Mouse (Mus musculus): ENCODE results near the gene Tet3. TPM values are rescaled to one million over a fixed set of nuclear protein-coding genes. Genes with fewer than 3 reads are reported as not detected.

The Tet3 gene
- polyA plus RNA-seq, 1 experiment from 2014 or later, result 30.3 TPM

- Histone ChIP-seq H3K27ac (ENCODE audit: low read depth, low read length) (no peak overlapping the region), H3K4me1 (ENCODE audit: control insufficient read depth, insufficient read depth, low read length) (peaks cover 88% of the 10 kb centered on the region), H3K9ac (ENCODE audit: low read depth, low read length) (no peak overlapping the region), H3K9me3 (replicated peaks; ENCODE audit: control insufficient read depth, low read length) (no peaks in the 10 kb centered on the region), H3K36me3 (ENCODE audit: control insufficient read depth, insufficient read depth, low read length) (no peaks in the 10 kb centered on the region), H3K27me3 (ENCODE audit: control insufficient read depth, insufficient read depth, low read length) (no peaks in the 10 kb centered on the region), H3K4me2 (no peak overlapping the region), H3K4me3 (ENCODE audit: low read depth, low read length) (no peak overlapping the region)
- no peak for ATAC-seq (replicated peaks; ENCODE audit: insufficient number of reproducible peaks, low FRiP score, low TSS enrichment)
- WGBS (ENCODE audit: insufficient replicate concordance), result 70% methylated on average over 7 of the region's 7 CpGs
Measured at GRCm38 (mm10) chr6:83447031-83447430, 11.9 kb downstream of the Tet3 start.

- 84% methylated on average over 2 of the region's 2 CpGs for WGBS (ENCODE audit: insufficient replicate concordance)
- no peaks in the 10 kb centered on the region for H3K36me3 ChIP-seq (ENCODE audit: control insufficient read depth, insufficient read depth, low read length)
- no peak overlapping the region for H3K9ac ChIP-seq (ENCODE audit: low read depth, low read length)
- H3K4me2 ChIP-seq, result no peak overlapping the region
- H3K27me3 ChIP-seq (ENCODE audit: control insufficient read depth, insufficient read depth, low read length), result no peaks in the 10 kb centered on the region
- no peak overlapping the region for H3K4me3 ChIP-seq (ENCODE audit: low read depth, low read length)
- no peaks in the 10 kb centered on the region for H3K9me3 ChIP-seq (replicated peaks; ENCODE audit: control insufficient read depth, low read length)
- ATAC-seq (replicated peaks; ENCODE audit: insufficient number of reproducible peaks, low FRiP score, low TSS enrichment), result no peak
- H3K4me1 ChIP-seq (ENCODE audit: control insufficient read depth, insufficient read depth, low read length), result peaks cover 79% of the 10 kb centered on the region
- no peak overlapping the region for H3K27ac ChIP-seq (ENCODE audit: low read depth, low read length)
Measured at GRCm38 (mm10) chr6:83445796-83446195, 13.1 kb downstream of the Tet3 start.

DNA sequence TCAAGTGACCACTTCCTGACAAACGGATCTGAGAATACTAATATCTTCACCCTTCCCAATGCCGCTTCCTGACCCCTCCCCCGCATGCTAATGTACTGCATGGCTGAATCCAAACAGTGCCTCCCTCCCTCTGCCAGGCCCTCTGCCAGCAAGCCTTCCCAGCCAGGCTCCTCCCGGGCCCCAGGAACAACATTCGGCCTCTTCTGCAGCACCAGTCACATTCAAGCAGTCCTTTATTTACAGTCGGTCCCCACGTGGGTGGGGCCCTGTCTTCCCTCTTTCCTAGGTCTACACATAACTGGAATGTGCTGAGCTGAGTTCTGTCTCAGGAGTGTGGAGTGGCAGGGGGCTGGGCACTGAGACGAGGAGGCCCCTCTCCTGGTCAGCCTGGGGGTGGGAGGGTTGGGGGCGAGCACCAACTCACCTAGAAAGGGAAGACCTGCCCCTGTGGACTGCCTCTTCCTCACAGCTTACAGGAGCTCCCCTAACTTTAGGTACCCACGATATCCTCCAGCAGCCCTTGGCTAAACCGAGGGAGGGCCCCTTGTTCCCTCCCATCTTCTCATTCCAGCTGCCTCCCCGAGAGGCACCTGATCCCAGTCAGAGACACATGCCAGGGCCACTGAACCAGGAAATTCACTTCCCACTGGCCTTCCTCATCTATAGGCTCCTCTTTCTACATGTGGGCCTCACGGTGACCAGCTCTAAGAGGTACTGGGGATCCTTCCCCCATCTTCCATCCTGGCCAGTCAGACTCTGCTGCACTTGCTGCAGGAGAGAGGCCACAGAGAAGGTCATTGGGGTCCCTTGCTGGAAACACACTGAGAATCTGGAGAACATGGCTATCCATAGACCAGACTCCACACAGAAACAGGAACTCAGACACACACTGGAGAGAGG is 15.2 kb downstream of the Tet3 start:
- no peak overlapping the region for H3K9ac ChIP-seq (ENCODE audit: low read depth, low read length)
- no peaks in the 10 kb centered on the region for H3K9me3 ChIP-seq (replicated peaks; ENCODE audit: control insufficient read depth, low read length)
- H3K4me2 ChIP-seq, result peak overlapping the region; percentile 74
- H3K27me3 ChIP-seq (ENCODE audit: control insufficient read depth, insufficient read depth, low read length), result no peaks in the 10 kb centered on the region
- no peaks in the 10 kb centered on the region for H3K36me3 ChIP-seq (ENCODE audit: control insufficient read depth, insufficient read depth, low read length)
- peak; percentile 44; the same call in 1 of the 2 replicates for ATAC-seq (replicated peaks; ENCODE audit: insufficient number of reproducible peaks, low FRiP score, low TSS enrichment)
- peak overlapping the region; percentile 8; the same call in 1 of the 2 replicates for H3K4me3 ChIP-seq (ENCODE audit: low read depth, low read length)
- H3K4me1 ChIP-seq (ENCODE audit: control insufficient read depth, insufficient read depth, low read length), result peaks cover 77% of the 10 kb centered on the region
- 6% methylated on average over 13 of the region's 13 CpGs for WGBS (ENCODE audit: insufficient replicate concordance)
- H3K27ac ChIP-seq (ENCODE audit: low read depth, low read length), result peak overlapping the region; percentile 88

- H3K9ac ChIP-seq (ENCODE audit: low read depth, low read length), result no peak overlapping the region
Measured at GRCm38 (mm10) chr6:83442639-83443038, 16.2 kb downstream of the Tet3 start.

DNA sequence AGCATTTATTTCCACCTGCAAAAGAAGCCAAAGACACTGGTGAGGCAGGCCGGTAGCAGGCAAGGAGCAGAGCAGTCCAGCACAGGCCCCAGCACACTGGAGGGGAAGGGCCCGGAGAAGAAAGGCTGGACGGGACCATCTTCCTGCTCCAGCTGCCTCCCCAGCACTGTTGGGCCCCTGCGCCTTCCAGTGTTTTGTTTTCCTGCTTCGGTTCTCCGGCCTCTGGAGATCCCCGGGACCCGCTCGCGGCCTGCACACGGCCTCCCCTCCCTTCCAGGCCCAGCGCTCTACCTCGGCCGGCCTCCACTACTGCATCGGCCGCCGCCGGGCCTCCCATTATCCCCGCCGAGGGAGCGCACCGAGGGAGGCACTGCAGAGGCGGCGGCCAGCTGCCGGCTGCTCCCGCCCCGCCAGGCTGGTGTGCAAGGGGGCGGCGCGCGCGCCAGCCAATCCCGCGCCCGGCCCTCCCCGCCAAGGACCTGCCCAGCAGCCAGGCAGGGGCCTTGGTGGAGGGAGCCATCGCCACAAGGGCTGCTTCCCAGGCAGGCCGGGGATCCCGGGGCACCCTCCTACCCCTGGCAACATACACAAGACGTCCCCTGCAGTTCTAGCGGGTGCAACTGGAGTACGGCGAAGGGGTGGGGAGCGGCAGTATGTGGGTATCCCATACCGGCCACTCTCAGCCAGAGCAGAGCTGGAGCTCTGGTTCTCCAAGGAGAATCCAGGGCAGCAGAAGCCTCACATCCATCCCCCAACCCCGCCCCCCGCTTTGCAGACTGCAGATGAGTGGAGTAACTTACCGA is 17.4 kb downstream of the Tet3 start:
- Histone ChIP-seq H3K36me3 (ENCODE audit: control insufficient read depth, insufficient read depth, low read length) (no peaks in the 10 kb centered on the region), H3K27ac (ENCODE audit: low read depth, low read length) (peak overlapping the region; percentile 89), H3K9ac (ENCODE audit: low read depth, low read length) (peak overlapping the region; percentile 84), H3K27me3 (ENCODE audit: control insufficient read depth, insufficient read depth, low read length) (no peaks in the 10 kb centered on the region), H3K4me3 (ENCODE audit: low read depth, low read length) (peak overlapping the region; percentile 69), H3K9me3 (replicated peaks; ENCODE audit: control insufficient read depth, low read length) (no peaks in the 10 kb centered on the region), H3K4me1 (ENCODE audit: control insufficient read depth, insufficient read depth, low read length) (peaks cover 67% of the 10 kb centered on the region), H3K4me2 (peak overlapping the region; percentile 74)
- ATAC-seq (replicated peaks; ENCODE audit: insufficient number of reproducible peaks, low FRiP score, low TSS enrichment), result peak; percentile 88
- WGBS (ENCODE audit: insufficient replicate concordance), result under 1% methylated on average over 47 of the region's 48 CpGs

More at GRCm38 (mm10) chr6:83442639-83443038, 16.2 kb downstream of the Tet3 start:
- no peaks in the 10 kb centered on the region for H3K27me3 ChIP-seq (ENCODE audit: control insufficient read depth, insufficient read depth, low read length)
- peak overlapping the region; percentile 88 for H3K27ac ChIP-seq (ENCODE audit: low read depth, low read length)
- H3K9me3 ChIP-seq (replicated peaks; ENCODE audit: control insufficient read depth, low read length), result no peaks in the 10 kb centered on the region
- H3K36me3 ChIP-seq (ENCODE audit: control insufficient read depth, insufficient read depth, low read length), result no peaks in the 10 kb centered on the region
- 52% methylated on average over 3 of the region's 3 CpGs for WGBS (ENCODE audit: insufficient replicate concordance)
- H3K4me3 ChIP-seq (ENCODE audit: low read depth, low read length), result 0 out of 2 replicates have a peak overlapping the region, but pooled peaks have one; percentile 69
- H3K4me1 ChIP-seq (ENCODE audit: control insufficient read depth, insufficient read depth, low read length), result peaks cover 74% of the 10 kb centered on the region
- no peak for ATAC-seq (replicated peaks; ENCODE audit: insufficient number of reproducible peaks, low FRiP score, low TSS enrichment)
- H3K4me2 ChIP-seq, result peak overlapping the region; percentile 74

DNA sequence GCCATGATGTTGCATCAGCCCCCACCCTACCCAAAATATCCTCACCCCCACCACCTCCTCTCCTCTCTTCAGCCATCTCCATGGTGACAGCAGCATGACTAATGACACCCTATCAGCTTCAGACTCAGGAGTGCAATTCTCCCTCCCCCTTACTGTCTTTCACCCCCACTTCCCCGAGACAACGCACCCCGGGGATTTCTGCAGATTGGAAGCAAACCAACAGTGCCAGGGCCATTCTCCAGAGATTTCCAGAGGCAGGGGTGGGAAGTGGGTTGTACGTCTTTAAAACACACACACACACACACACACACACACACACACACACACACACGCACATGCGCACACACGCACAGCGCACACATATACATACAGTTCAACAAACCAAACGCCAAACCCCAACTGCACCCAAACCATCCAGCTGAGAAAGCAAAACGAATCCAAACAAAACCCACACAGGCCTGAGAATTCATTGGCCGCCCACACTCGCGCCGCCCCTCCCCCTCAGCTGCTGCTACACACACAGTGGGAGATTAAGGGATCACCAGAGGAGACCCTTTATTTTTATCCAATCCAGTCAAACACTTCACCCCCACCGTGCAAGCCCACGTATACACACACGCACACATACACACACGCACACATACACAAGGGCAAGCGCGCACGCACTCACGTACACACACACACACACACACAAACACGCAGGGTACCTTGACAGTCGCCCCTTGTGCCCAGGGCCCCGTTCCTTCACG is 18.2 kb downstream of the Tet3 start:
- Histone ChIP-seq H3K4me1 (ENCODE audit: control insufficient read depth, insufficient read depth, low read length) (peaks cover 60% of the 10 kb centered on the region), H3K9me3 (replicated peaks; ENCODE audit: control insufficient read depth, low read length) (no peaks in the 10 kb centered on the region), H3K9ac (ENCODE audit: low read depth, low read length) (peak overlapping the region; percentile 84), H3K27me3 (ENCODE audit: control insufficient read depth, insufficient read depth, low read length) (no peaks in the 10 kb centered on the region), H3K27ac (ENCODE audit: low read depth, low read length) (peak overlapping the region; percentile 89), H3K4me2 (peak overlapping the region; percentile 74), H3K36me3 (ENCODE audit: control insufficient read depth, insufficient read depth, low read length) (no peaks in the 10 kb centered on the region), H3K4me3 (ENCODE audit: low read depth, low read length) (peak overlapping the region; percentile 69)
- 0 out of 2 replicates have a peak, but pooled peaks have one; percentile 14 for ATAC-seq (replicated peaks; ENCODE audit: insufficient number of reproducible peaks, low FRiP score, low TSS enrichment)
- WGBS (ENCODE audit: insufficient replicate concordance), result 6% methylated on average over 25 of the region's 26 CpGs

DNA sequence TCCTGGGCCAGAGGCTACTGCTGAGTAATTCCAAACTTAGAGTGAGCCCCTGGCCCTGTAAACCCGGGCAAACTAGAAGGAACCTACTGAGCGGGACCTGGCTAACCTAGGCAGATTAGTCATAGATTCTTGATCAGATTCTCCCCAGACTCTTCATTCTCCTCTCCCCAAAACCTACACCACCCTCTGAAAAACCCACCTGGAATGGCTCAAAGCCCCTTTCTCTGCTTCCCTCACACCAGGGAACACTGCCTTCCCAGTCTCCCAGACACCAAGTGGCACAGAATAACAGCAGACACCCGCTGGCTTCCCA is 18.7 kb downstream of the Tet3 start:
- Histone ChIP-seq H3K4me2 (peak overlapping the region; percentile 74), H3K27me3 (ENCODE audit: control insufficient read depth, insufficient read depth, low read length) (no peaks in the 10 kb centered on the region), H3K27ac (ENCODE audit: low read depth, low read length) (0 out of 2 replicates have a peak overlapping the region, but pooled peaks have one; percentile 1), H3K9me3 (replicated peaks; ENCODE audit: control insufficient read depth, low read length) (no peaks in the 10 kb centered on the region), H3K36me3 (ENCODE audit: control insufficient read depth, insufficient read depth, low read length) (no peaks in the 10 kb centered on the region), H3K9ac (ENCODE audit: low read depth, low read length) (peak overlapping the region; percentile 84), H3K4me1 (ENCODE audit: control insufficient read depth, insufficient read depth, low read length) (peaks cover 58% of the 10 kb centered on the region), H3K4me3 (ENCODE audit: low read depth, low read length) (peak overlapping the region; percentile 69)
- 36% methylated on average over 3 of the region's 3 CpGs for WGBS (ENCODE audit: insufficient replicate concordance)
- ATAC-seq (replicated peaks; ENCODE audit: insufficient number of reproducible peaks, low FRiP score, low TSS enrichment), result no peak

GRCm38 (mm10) chr6:83439781-83440180 is 19.1 kb downstream of the Tet3 start:
- Histone ChIP-seq H3K4me2 (peak overlapping the region; percentile 74), H3K4me1 (ENCODE audit: control insufficient read depth, insufficient read depth, low read length) (peaks cover 58% of the 10 kb centered on the region), H3K4me3 (ENCODE audit: low read depth, low read length) (peak overlapping the region; percentile 69), H3K27me3 (ENCODE audit: control insufficient read depth, insufficient read depth, low read length) (no peaks in the 10 kb centered on the region), H3K36me3 (ENCODE audit: control insufficient read depth, insufficient read depth, low read length) (no peaks in the 10 kb centered on the region), H3K27ac (ENCODE audit: low read depth, low read length) (no peak overlapping the region), H3K9ac (ENCODE audit: low read depth, low read length) (no peak overlapping the region; the same call in 1 of the 2 replicates), H3K9me3 (replicated peaks; ENCODE audit: control insufficient read depth, low read length) (no peaks in the 10 kb centered on the region)
- ATAC-seq (replicated peaks; ENCODE audit: insufficient number of reproducible peaks, low FRiP score, low TSS enrichment), result no peak
- 71% methylated on average over 5 of the region's 5 CpGs for WGBS (ENCODE audit: insufficient replicate concordance)

Data from heart, embryonic 11.5 days (tissue).